Mouse (Mus musculus) gastrocnemius, postnatal 10 days (tissue): ENCODE results near the gene Hoxd4. TPM values are rescaled to one million over a fixed set of nuclear protein-coding genes. Genes with fewer than 3 reads are reported as not detected.
A peak's percentile ranks its signal among the peaks of the same experiment; 100 is the strongest.

Source experiments
- DNase-seq: peaks from one replicate; pipeline ENCODE4 v3.0.0; 2021; ENCODE audit warnings: mixed read lengths
- total RNA-seq, 2 experiments: library from RNA; stranded (reverse); gene quantifications; 2 replicates each; pipeline ENCODE4 v1.2.3; 2021

Gene Hoxd4
- total RNA-seq, 2 experiments from 2014 or later, result 2.1 to 4.8 TPM

GRCm38 (mm10) chr2:74705467-74706089, 6.2 kb upstream of the Hoxd4 start:
- DNase-seq, result peak; percentile 59

GRCm38 (mm10) chr2:74706393-74706960, 5.3 kb upstream of the Hoxd4 start:
- no peak for DNase-seq

- no peak for DNase-seq
Measured at GRCm38 (mm10) chr2:74707599-74707998, 4.1 kb upstream of the Hoxd4 start.

GRCm38 (mm10) chr2:74708676-74709075, 3.1 kb upstream of the Hoxd4 start:
- no peak for DNase-seq

- DNase-seq, result no peak
Measured at GRCm38 (mm10) chr2:74709465-74710419, 2.0 kb upstream of the Hoxd4 start.

GRCm38 (mm10) chr2:74710929-74711543, 693 bp upstream of the Hoxd4 start:
- DNase-seq, result no peak

- no peak for DNase-seq
Measured at GRCm38 (mm10) chr2:74713239-74714150, 1.8 kb downstream of the Hoxd4 start.

GRCm38 (mm10) chr2:74714156-74714789, 2.5 kb downstream of the Hoxd4 start:
- no peak for DNase-seq

- DNase-seq, result no peak
Measured at GRCm38 (mm10) chr2:74714881-74715280, 3.2 kb downstream of the Hoxd4 start.

GRCm38 (mm10) chr2:74715504-74716241, 3.9 kb downstream of the Hoxd4 start:
- peak; percentile 98 for DNase-seq

- no peak for DNase-seq
Measured at GRCm38 (mm10) chr2:74720384-74720783, 8.7 kb downstream of the Hoxd4 start.

- DNase-seq, result no peak
Measured at GRCm38 (mm10) chr2:74720955-74721491, 9.3 kb downstream of the Hoxd4 start.

GRCm38 (mm10) chr2:74721882-74722281, 10.2 kb downstream of the Hoxd4 start:
- no peak for DNase-seq

GRCm38 (mm10) chr2:74722949-74723348, 11.2 kb downstream of the Hoxd4 start:
- no peak for DNase-seq

GRCm38 (mm10) chr2:74724244-74725015, 12.7 kb downstream of the Hoxd4 start:
- DNase-seq, result no peak

- no peak for DNase-seq
Measured at GRCm38 (mm10) chr2:74725171-74725570, 13.4 kb downstream of the Hoxd4 start.

- no peak for DNase-seq
Measured at GRCm38 (mm10) chr2:74726551-74726950, 14.8 kb downstream of the Hoxd4 start, which contains the start of gene Gm28230. Gene Gm28230, plus strand, starts transcription at chr2:74726728.

- no peak for DNase-seq
Measured at GRCm38 (mm10) chr2:74726973-74727639, 15.4 kb downstream of the Hoxd4 start.
